Mouse (Mus musculus): ENCODE measurements around the gene Sprr1a. TPM values are rescaled to one million over a fixed set of nuclear protein-coding genes. Genes with fewer than 3 reads are reported as not detected.

The Sprr1a gene
- polyA plus RNA-seq, 1 experiment from 2014 or later = 0.42 TPM

DNA sequence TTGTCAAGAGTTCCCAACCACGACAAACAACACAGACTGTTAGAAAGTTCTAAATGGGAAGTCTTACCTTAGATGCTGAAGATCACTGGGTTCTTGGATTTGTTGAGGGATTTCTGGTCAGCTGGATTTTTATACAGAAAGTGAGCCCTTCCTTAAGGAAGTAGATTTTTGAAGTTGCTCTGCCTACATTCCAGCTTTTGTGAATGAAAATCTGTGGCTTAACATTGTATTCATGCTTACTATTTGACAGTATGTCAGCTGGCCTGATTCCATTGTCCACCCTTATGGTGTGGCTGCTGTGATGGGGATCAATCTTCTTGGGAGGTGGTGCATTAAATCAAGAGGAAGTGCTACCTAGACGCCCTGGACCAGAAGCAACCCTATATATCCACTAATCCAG, 27.1 kb downstream of the Sprr1a start, which contains the start of gene Sprr3:
TSS of gene Sprr3 (minus strand) at position 101 of the 400 bp plus-strand sequence.
- Histone ChIP-seq H3K4me2 (no peak within 1 kb of the TSS), H3K4me3 (no peak within 1 kb of the TSS), H3K9me3 (replicated peaks) (no peaks in the 10 kb centered on the region), H3K9ac (no peak within 1 kb of the TSS), H3K36me3 (no peaks in the 10 kb centered on the region), H3K27ac (no peak within 1 kb of the TSS), H3K4me1 (replicated peaks) (no peaks in the 10 kb centered on the region), H3K27me3 (no peaks in the 10 kb centered on the region)
- WGBS = 56% methylated on average over 2 of the region's 2 CpGs
- ATAC-seq (replicated peaks; ENCODE audit: insufficient number of reproducible peaks, insufficient read depth, low FRiP score, low read depth) = no peak

DNA sequence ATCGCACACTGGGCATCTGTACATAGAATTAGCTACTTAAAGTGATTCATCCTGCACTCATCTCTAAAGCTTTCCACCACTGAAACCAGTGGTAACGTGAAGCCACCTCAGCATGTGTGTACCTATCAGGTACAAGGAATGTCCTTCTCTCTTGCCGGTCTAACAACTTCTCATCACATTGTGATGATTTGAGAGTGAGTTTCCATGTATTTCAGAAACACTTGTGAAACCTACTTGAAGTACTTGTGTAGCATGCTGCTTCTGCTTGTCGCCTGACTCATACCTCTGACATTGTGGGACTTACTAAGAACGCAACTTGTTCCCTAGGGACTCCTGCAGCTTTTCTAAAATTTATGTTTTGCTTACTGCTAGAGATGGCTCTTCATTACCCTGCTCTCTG, 30.5 kb downstream of the Sprr1a start:
- Histone ChIP-seq H3K4me1 (replicated peaks) (no peaks in the 10 kb centered on the region), H3K27ac (no peak overlapping the region), H3K36me3 (no peaks in the 10 kb centered on the region), H3K4me3 (no peak overlapping the region), H3K9me3 (replicated peaks) (no peaks in the 10 kb centered on the region), H3K9ac (no peak overlapping the region), H3K4me2 (no peak overlapping the region), H3K27me3 (no peaks in the 10 kb centered on the region)
- 55% methylated on average over 5 of the region's 5 CpGs for WGBS
- ATAC-seq (replicated peaks; ENCODE audit: insufficient number of reproducible peaks, insufficient read depth, low FRiP score, low read depth) = no peak

DNA sequence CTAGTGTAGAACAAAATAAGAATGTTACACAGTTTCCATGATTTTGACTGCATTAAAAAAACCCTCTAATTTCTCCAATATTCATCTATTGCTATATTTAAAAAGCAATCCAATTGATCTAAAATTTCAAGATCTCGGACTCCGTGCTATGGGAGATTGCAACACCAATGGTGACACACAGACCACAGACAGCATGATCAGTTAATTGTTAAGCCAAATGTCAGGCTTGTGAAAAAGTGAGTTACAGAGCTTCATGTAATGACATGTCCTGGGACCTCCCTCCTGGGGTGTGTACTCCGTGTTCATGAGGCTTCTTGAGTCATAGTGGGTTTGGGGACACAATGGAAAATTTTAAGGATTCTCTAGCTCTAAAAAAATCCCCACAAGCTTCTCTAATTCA, 45.5 kb downstream of the Sprr1a start:
- Histone ChIP-seq H3K27me3 (no peaks in the 10 kb centered on the region), H3K27ac (no peak overlapping the region), H3K9ac (no peak overlapping the region), H3K4me3 (no peak overlapping the region), H3K9me3 (replicated peaks) (no peaks in the 10 kb centered on the region), H3K4me1 (replicated peaks) (no peaks in the 10 kb centered on the region), H3K4me2 (no peak overlapping the region), H3K36me3 (no peaks in the 10 kb centered on the region)
- 76% methylated on average over 3 of the region's 3 CpGs for WGBS
- no peak for ATAC-seq (replicated peaks; ENCODE audit: insufficient number of reproducible peaks, insufficient read depth, low FRiP score, low read depth)

DNA sequence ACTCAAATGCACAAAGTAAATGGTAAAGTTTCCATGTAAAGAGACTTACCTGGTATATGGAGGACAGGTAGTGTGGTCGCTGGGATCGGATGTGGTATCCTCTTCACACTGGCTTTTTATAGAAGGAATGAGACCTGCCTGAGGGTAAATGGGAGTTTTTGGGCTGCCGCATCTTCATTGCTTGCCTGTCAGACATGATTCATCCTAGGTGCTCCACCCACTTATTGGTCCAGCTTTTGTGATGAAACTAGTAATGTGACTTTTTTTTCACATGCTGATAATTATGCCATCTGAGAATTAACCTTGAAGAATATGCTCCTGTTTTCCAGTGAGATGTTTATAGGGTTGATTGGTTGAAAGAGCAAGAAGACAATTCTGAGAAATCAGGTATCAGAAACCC, 47.0 kb downstream of the Sprr1a start, which contains the start of gene Sprr1b:
TSS of gene Sprr1b (minus strand) at position 101 of the 400 bp plus-strand sequence.
- ATAC-seq (replicated peaks; ENCODE audit: insufficient number of reproducible peaks, insufficient read depth, low FRiP score, low read depth) = no peak

More for the DNA sequence above, 47.0 kb downstream of the Sprr1a start, which contains the start of gene Sprr1b:
- 80% methylated on average over 3 of the region's 3 CpGs for WGBS
- H3K27me3 ChIP-seq = no peaks in the 10 kb centered on the region
- H3K9ac ChIP-seq = no peak within 1 kb of the TSS
- H3K4me2 ChIP-seq = no peak within 1 kb of the TSS
- H3K9me3 ChIP-seq (replicated peaks) = no peaks in the 10 kb centered on the region
- no peak within 1 kb of the TSS for H3K4me3 ChIP-seq
- no peaks in the 10 kb centered on the region for H3K4me1 ChIP-seq (replicated peaks)
- no peaks in the 10 kb centered on the region for H3K36me3 ChIP-seq
- no peak within 1 kb of the TSS for H3K27ac ChIP-seq

Other genes with a start within 250 kb of the Sprr1a start
- gene Sprr2a3, start 200.5 kb downstream of the Sprr1a start, polyA plus RNA-seq (2015; fragmentation: Nextera tagmentation; extraction: Ambion mirVana) = 0.64 and 2.6 TPM in 2 replicates
- gene Sprr2b, start 169.3 kb downstream of the Sprr1a start, polyA plus RNA-seq (2015; fragmentation: Nextera tagmentation; extraction: Ambion mirVana) = not detected in 2 replicates
- not detected in 2 replicates for gene Sprr2d, start 146.8 kb downstream of the Sprr1a start, polyA plus RNA-seq (2015; fragmentation: Nextera tagmentation; extraction: Ambion mirVana)
- not detected in 2 replicates for gene Sprr2e, start 133.8 kb downstream of the Sprr1a start, polyA plus RNA-seq (2015; fragmentation: Nextera tagmentation; extraction: Ambion mirVana)
- not detected in 2 replicates for gene Sprr2f, start 120.7 kb downstream of the Sprr1a start, polyA plus RNA-seq (2015; fragmentation: Nextera tagmentation; extraction: Ambion mirVana)
- gene Sprr2h, start 100.2 kb downstream of the Sprr1a start, polyA plus RNA-seq (2015; fragmentation: Nextera tagmentation; extraction: Ambion mirVana) = not detected in 2 replicates
- gene Sprr2i, start 77.9 kb downstream of the Sprr1a start, polyA plus RNA-seq (2015; fragmentation: Nextera tagmentation; extraction: Ambion mirVana) = not detected in 2 replicates
- gene Sprr2j-ps, start 67.8 kb downstream of the Sprr1a start, polyA plus RNA-seq (2015; fragmentation: Nextera tagmentation; extraction: Ambion mirVana) = not detected in 2 replicates
- 5.3 and 5.4 TPM in 2 replicates for gene Gm9774, start 56.5 kb downstream of the Sprr1a start, polyA plus RNA-seq (2015; fragmentation: Nextera tagmentation; extraction: Ambion mirVana)
- gene Sprr2k, start 53.3 kb downstream of the Sprr1a start, polyA plus RNA-seq (2015; fragmentation: Nextera tagmentation; extraction: Ambion mirVana) = not detected in 2 replicates
- gene Sprr1b, start 47.1 kb downstream of the Sprr1a start, polyA plus RNA-seq (2015; fragmentation: Nextera tagmentation; extraction: Ambion mirVana) = not detected in 2 replicates
- 0.11 TPM in 1 of 2 replicates, not detected in the other for gene Sprr3, start 27.2 kb downstream of the Sprr1a start, polyA plus RNA-seq (2015; fragmentation: Nextera tagmentation; extraction: Ambion mirVana)
- gene Sprr4, start 14.6 kb upstream of the Sprr1a start, polyA plus RNA-seq (2015; fragmentation: Nextera tagmentation; extraction: Ambion mirVana) = not detected in 2 replicates
- gene 2310046K23Rik, start 48.6 kb upstream of the Sprr1a start, polyA plus RNA-seq (2015; fragmentation: Nextera tagmentation; extraction: Ambion mirVana) = not detected in 2 replicates
- gene Ivl, start 87.8 kb upstream of the Sprr1a start, polyA plus RNA-seq (2015; fragmentation: Nextera tagmentation; extraction: Ambion mirVana) = 0.09 TPM in 1 of 2 replicates, not detected in the other
- not detected in 2 replicates for gene Smcp, start 103.1 kb upstream of the Sprr1a start, polyA plus RNA-seq (2015; fragmentation: Nextera tagmentation; extraction: Ambion mirVana)
- not detected in 2 replicates for gene 2210017I01Rik, start 121.6 kb upstream of the Sprr1a start, polyA plus RNA-seq (2015; fragmentation: Nextera tagmentation; extraction: Ambion mirVana)
- not detected in 2 replicates for gene Lce6a, start 135.8 kb upstream of the Sprr1a start, polyA plus RNA-seq (2015; fragmentation: Nextera tagmentation; extraction: Ambion mirVana)
- not detected in 2 replicates for gene Lce1a1, start 162.4 kb upstream of the Sprr1a start, polyA plus RNA-seq (2015; fragmentation: Nextera tagmentation; extraction: Ambion mirVana)
- gene Lce1b, start 171.0 kb upstream of the Sprr1a start, polyA plus RNA-seq (2015; fragmentation: Nextera tagmentation; extraction: Ambion mirVana) = not detected in 2 replicates
- gene Lce1a2, start 184.4 kb upstream of the Sprr1a start, polyA plus RNA-seq (2015; fragmentation: Nextera tagmentation; extraction: Ambion mirVana) = not detected in 2 replicates
- gene Lce1c, start 193.4 kb upstream of the Sprr1a start, polyA plus RNA-seq (2015; fragmentation: Nextera tagmentation; extraction: Ambion mirVana) = not detected in 2 replicates
- gene Lce1d, start 201.3 kb upstream of the Sprr1a start, polyA plus RNA-seq (2015; fragmentation: Nextera tagmentation; extraction: Ambion mirVana) = not detected in 2 replicates
- gene Lce1e, start 223.2 kb upstream of the Sprr1a start, polyA plus RNA-seq (2015; fragmentation: Nextera tagmentation; extraction: Ambion mirVana) = not detected in 2 replicates
- not detected in 2 replicates for gene Lce1f, start 234.5 kb upstream of the Sprr1a start, polyA plus RNA-seq (2015; fragmentation: Nextera tagmentation; extraction: Ambion mirVana)